Mouse (Mus musculus): ENCODE data around the gene Atp2a3. TPM values are rescaled to one million over a fixed set of nuclear protein-coding genes. Genes with fewer than 3 reads are reported as not detected.

Gene Atp2a3
- polyA plus RNA-seq, 1 experiment from 2014 or later, result 16.2 TPM

- Histone ChIP-seq H3K4me1 (peaks cover 36% of the 10 kb centered on the region), H3K4me2 (no peak overlapping the region), H3K27ac (no peak overlapping the region), H3K27me3 (no peaks in the 10 kb centered on the region), H3K4me3 (no peak overlapping the region), H3K36me3 (no peaks in the 10 kb centered on the region), H3K9ac (no peak overlapping the region), H3K9me3 (no peaks in the 10 kb centered on the region)
- 78% methylated on average over 9 of the region's 9 CpGs for WGBS
- no peak for ATAC-seq (ENCODE audit: borderline replicate concordance, extremely low read depth, low FRiP score, low TSS enrichment)
Observed at GRCm38 (mm10) chr11:72990688-72991087, 29.7 kb downstream of the Atp2a3 start.

- Histone ChIP-seq H3K4me1 (peaks cover 36% of the 10 kb centered on the region), H3K27ac (peak overlapping the region; percentile 7; the same call in 1 of the 2 replicates), H3K27me3 (no peaks in the 10 kb centered on the region), H3K36me3 (no peaks in the 10 kb centered on the region), H3K4me3 (no peak overlapping the region), H3K9ac (no peak overlapping the region), H3K9me3 (no peaks in the 10 kb centered on the region), H3K4me2 (no peak overlapping the region)
- ATAC-seq (ENCODE audit: borderline replicate concordance, extremely low read depth, low FRiP score, low TSS enrichment), result peak; percentile 72; the same call in 1 of the 2 replicates
- WGBS, result 31% methylated on average over 9 of the region's 9 CpGs
Observed at GRCm38 (mm10) chr11:72991961-72992360, 31.0 kb downstream of the Atp2a3 start.

GRCm38 (mm10) chr11:72996346-72996745 is 35.4 kb downstream of the Atp2a3 start:
- H3K27ac ChIP-seq, result no peak overlapping the region
- 53% methylated on average over 6 of the region's 6 CpGs for WGBS
- H3K4me1 ChIP-seq, result peaks cover 31% of the 10 kb centered on the region
- H3K27me3 ChIP-seq, result no peaks in the 10 kb centered on the region
- H3K9me3 ChIP-seq, result no peaks in the 10 kb centered on the region
- ATAC-seq (ENCODE audit: borderline replicate concordance, extremely low read depth, low FRiP score, low TSS enrichment), result no peak
- no peak overlapping the region for H3K9ac ChIP-seq
- no peak overlapping the region for H3K4me2 ChIP-seq
- no peak overlapping the region for H3K4me3 ChIP-seq
- no peaks in the 10 kb centered on the region for H3K36me3 ChIP-seq

- no peak overlapping the region for H3K9ac ChIP-seq
- WGBS, result 86% methylated on average over 2 of the region's 2 CpGs
- H3K27me3 ChIP-seq, result no peaks in the 10 kb centered on the region
- H3K36me3 ChIP-seq, result no peaks in the 10 kb centered on the region
- no peak for ATAC-seq (ENCODE audit: borderline replicate concordance, extremely low read depth, low FRiP score, low TSS enrichment)
- no peaks in the 10 kb centered on the region for H3K9me3 ChIP-seq
- H3K4me3 ChIP-seq, result no peak overlapping the region
- H3K27ac ChIP-seq, result no peak overlapping the region
- H3K4me1 ChIP-seq, result peaks cover 28% of the 10 kb centered on the region
- H3K4me2 ChIP-seq, result no peak overlapping the region
Observed at GRCm38 (mm10) chr11:72996781-72997180, 35.8 kb downstream of the Atp2a3 start.

- Histone ChIP-seq H3K4me1 (peaks cover 18% of the 10 kb centered on the region), H3K27ac (no peak overlapping the region), H3K27me3 (no peaks in the 10 kb centered on the region), H3K9me3 (no peaks in the 10 kb centered on the region), H3K9ac (no peak overlapping the region), H3K4me3 (no peak overlapping the region), H3K36me3 (no peaks in the 10 kb centered on the region), H3K4me2 (no peak overlapping the region)
- no peak for ATAC-seq (ENCODE audit: borderline replicate concordance, extremely low read depth, low FRiP score, low TSS enrichment)
- WGBS, result 54% methylated on average over 13 of the region's 13 CpGs
Observed at GRCm38 (mm10) chr11:72997529-72998326, 36.8 kb downstream of the Atp2a3 start.

GRCm38 (mm10) chr11:72998771-72999170 is 37.8 kb downstream of the Atp2a3 start, which contains the start of gene P2rx1:
Gene P2rx1, plus strand, starts transcription at chr11:72999103.
- Histone ChIP-seq H3K27ac (no peak within 1 kb of the TSS), H3K9ac (no peak within 1 kb of the TSS), H3K4me3 (no peak within 1 kb of the TSS), H3K9me3 (no peaks in the 10 kb centered on the region), H3K36me3 (no peaks in the 10 kb centered on the region), H3K4me1 (peaks cover 16% of the 10 kb centered on the region), H3K27me3 (no peaks in the 10 kb centered on the region), H3K4me2 (no peak within 1 kb of the TSS)
- ATAC-seq (ENCODE audit: borderline replicate concordance, extremely low read depth, low FRiP score, low TSS enrichment), result peak; percentile 77; the same call in 1 of the 2 replicates
- WGBS, result 29% methylated on average over 8 of the region's 8 CpGs

GRCm38 (mm10) chr11:73001029-73001428 is 40.1 kb downstream of the Atp2a3 start:
- H3K27me3 ChIP-seq, result no peaks in the 10 kb centered on the region
- no peak overlapping the region for H3K27ac ChIP-seq
- ATAC-seq (ENCODE audit: borderline replicate concordance, extremely low read depth, low FRiP score, low TSS enrichment), result no peak

GRCm38 (mm10) chr11:73006377-73006776 is 45.4 kb downstream of the Atp2a3 start:
- ATAC-seq (ENCODE audit: borderline replicate concordance, extremely low read depth, low FRiP score, low TSS enrichment), result peak; percentile 58; the same call in 1 of the 2 replicates
- Histone ChIP-seq H3K4me2 (no peak overlapping the region), H3K4me3 (no peak overlapping the region), H3K36me3 (no peaks in the 10 kb centered on the region), H3K9me3 (no peaks in the 10 kb centered on the region), H3K27ac (no peak overlapping the region), H3K4me1 (peaks cover 14% of the 10 kb centered on the region; the same call in 1 of the 2 replicates), H3K27me3 (peaks cover 7% of the 10 kb centered on the region; the same call in 1 of the 2 replicates), H3K9ac (no peak overlapping the region)
- 9% methylated on average over 2 of the region's 2 CpGs for WGBS

More at GRCm38 (mm10) chr11:73001029-73001428, 40.1 kb downstream of the Atp2a3 start:
- no peak overlapping the region for H3K9ac ChIP-seq
- H3K4me1 ChIP-seq, result peaks cover 16% of the 10 kb centered on the region
- H3K36me3 ChIP-seq, result no peaks in the 10 kb centered on the region
- H3K4me2 ChIP-seq, result no peak overlapping the region
- H3K4me3 ChIP-seq, result no peak overlapping the region
- H3K9me3 ChIP-seq, result no peaks in the 10 kb centered on the region
- 11% methylated on average over 6 of the region's 6 CpGs for WGBS

- no peaks in the 10 kb centered on the region for H3K36me3 ChIP-seq
- peaks cover 14% of the 10 kb centered on the region; the same call in 1 of the 2 replicates for H3K4me1 ChIP-seq
- peaks cover 7% of the 10 kb centered on the region; the same call in 1 of the 2 replicates for H3K27me3 ChIP-seq
- no peaks in the 10 kb centered on the region for H3K9me3 ChIP-seq
- 58% methylated on average over 3 of the region's 3 CpGs for WGBS
- H3K4me2 ChIP-seq, result no peak overlapping the region
- no peak overlapping the region for H3K27ac ChIP-seq
- H3K9ac ChIP-seq, result no peak overlapping the region
- no peak for ATAC-seq (ENCODE audit: borderline replicate concordance, extremely low read depth, low FRiP score, low TSS enrichment)
- no peak overlapping the region for H3K4me3 ChIP-seq
Observed at GRCm38 (mm10) chr11:73007113-73007512, 46.1 kb downstream of the Atp2a3 start.

- WGBS, result 48% methylated on average over 11 of the region's 11 CpGs
- H3K27ac ChIP-seq, result no peak overlapping the region
- no peaks in the 10 kb centered on the region for H3K36me3 ChIP-seq
- no peak overlapping the region for H3K4me3 ChIP-seq
- H3K4me1 ChIP-seq, result peaks cover 14% of the 10 kb centered on the region; the same call in 1 of the 2 replicates
- H3K27me3 ChIP-seq, result peaks cover 7% of the 10 kb centered on the region; the same call in 1 of the 2 replicates
- no peaks in the 10 kb centered on the region for H3K9me3 ChIP-seq
- H3K4me2 ChIP-seq, result no peak overlapping the region
- H3K9ac ChIP-seq, result no peak overlapping the region
- ATAC-seq (ENCODE audit: borderline replicate concordance, extremely low read depth, low FRiP score, low TSS enrichment), result no peak
Observed at GRCm38 (mm10) chr11:73007698-73008481, 46.9 kb downstream of the Atp2a3 start.

GRCm38 (mm10) chr11:73008826-73009225 is 47.9 kb downstream of the Atp2a3 start:
- no peak overlapping the region for H3K9ac ChIP-seq
- 55% methylated on average over 2 of the region's 2 CpGs for WGBS
- peaks cover 14% of the 10 kb centered on the region; the same call in 1 of the 2 replicates for H3K4me1 ChIP-seq
- no peak for ATAC-seq (ENCODE audit: borderline replicate concordance, extremely low read depth, low FRiP score, low TSS enrichment)
- peaks cover 7% of the 10 kb centered on the region; the same call in 1 of the 2 replicates for H3K27me3 ChIP-seq
- no peaks in the 10 kb centered on the region for H3K9me3 ChIP-seq
- H3K27ac ChIP-seq, result no peak overlapping the region
- no peaks in the 10 kb centered on the region for H3K36me3 ChIP-seq
- no peak overlapping the region for H3K4me2 ChIP-seq
- H3K4me3 ChIP-seq, result no peak overlapping the region

All from lung, embryonic 15.5 days (tissue).